Mouse (Mus musculus) c-Kit-positive CD71-positive TER-119-positive erythroid progenitor cells, embryonic 14.5 days (primary cell): ENCODE measurements at regions not wholly inside any gene's neighbourhood (a gene's known extent, or its start where the extent isn't known, plus 50 kb on each side); places are given as distances from the start of the nearest gene placed in this dataset.
A peak's percentile ranks its signal among the peaks of the same experiment; 100 is the strongest.

Source experiments
- DNase-seq: peaks from one replicate; pipeline ENCODE4 v3.0.0-alpha.2; 2013; ENCODE audit warnings: low spot score

- no peak for DNase-seq
Observed at GRCm38 (mm10) chr11:33061570-33061969, 85.6 kb downstream of the Fgf18 start.

GRCm38 (mm10) chr11:33060352-33060751, 86.8 kb downstream of the Fgf18 start:
- DNase-seq: no peak

- no peak for DNase-seq
Observed at GRCm38 (mm10) chr11:33050216-33050615, 97.0 kb downstream of the Fgf18 start.

GRCm38 (mm10) chr11:33039854-33040792, 107.1 kb downstream of the Fgf18 start:
- no peak for DNase-seq

GRCm38 (mm10) chr11:33036367-33036766, 110.8 kb downstream of the Fgf18 start:
- no peak for DNase-seq

- peak; percentile 3 for DNase-seq
Observed at GRCm38 (mm10) chr11:33028920-33029319, 118.3 kb downstream of the Fgf18 start.

- no peak for DNase-seq
Observed at GRCm38 (mm10) chr11:33027121-33027520, 120.1 kb downstream of the Fgf18 start.

GRCm38 (mm10) chr11:33013229-33014185, 133.7 kb downstream of the Fgf18 start:
- no peak for DNase-seq

GRCm38 (mm10) chr11:33012384-33013160, 134.6 kb downstream of the Fgf18 start:
- no peak for DNase-seq

- DNase-seq: no peak
Observed at GRCm38 (mm10) chr11:33008611-33009010, 138.6 kb downstream of the Fgf18 start.

GRCm38 (mm10) chr11:33007826-33008530, 139.2 kb downstream of the Fgf18 start:
- DNase-seq: no peak

GRCm38 (mm10) chr11:33007366-33007765, 139.8 kb downstream of the Fgf18 start:
- no peak for DNase-seq

GRCm38 (mm10) chr11:33005183-33005582, 142.0 kb downstream of the Fgf18 start:
- no peak for DNase-seq

GRCm38 (mm10) chr11:33004603-33005002, 142.6 kb downstream of the Fgf18 start:
- DNase-seq: no peak

GRCm38 (mm10) chr11:32999684-33000255, 147.4 kb downstream of the Fgf18 start:
- DNase-seq: no peak

GRCm38 (mm10) chr11:32998687-32999605, 148.3 kb downstream of the Fgf18 start:
- no peak for DNase-seq

- DNase-seq: no peak
Observed at GRCm38 (mm10) chr11:32994391-32994790, 152.8 kb downstream of the Fgf18 start.

- no peak for DNase-seq
Observed at GRCm38 (mm10) chr11:32993439-32993838, 153.8 kb downstream of the Fgf18 start.

- no peak for DNase-seq
Observed at GRCm38 (mm10) chr11:32991036-32991616, 156.1 kb downstream of the Fgf18 start.
